Mouse (Mus musculus) kidney, adult 2 months (tissue): ENCODE data around the gene Rac3.

Experiments
- CTCF ChIP-seq: fragments of 200-500 bp; conservative IDR thresholded peaks from 2 replicates; pipeline ENCODE4 v1.5.1; 2011; ENCODE audit warnings: low read depth, mild to moderate bottlenecking, control low read depth, low read length, moderate library complexity, mixed read lengths; ENCODE audit not compliant: insufficient read depth, insufficient read length
- POLR2A ChIP-seq: fragments of 200-500 bp; IDR thresholded peaks from one replicate; pipeline ENCODE4 v1.6.1; 2011; ENCODE audit warnings: low read depth, low read length, control low read depth

GRCm38 (mm10) chr11:120721124-120722066 lies at the start of gene Rac3:
- TF ChIP-seq CTCF, result no peak
- no peak for TF ChIP-seq POLR2A
